Mouse (Mus musculus): ENCODE results near the gene Pecr. TPM values are rescaled to one million over a fixed set of nuclear protein-coding genes. Genes with fewer than 3 reads are reported as not detected.
A peak's percentile ranks its signal among the peaks of the same experiment; 100 is the strongest.

Gene Pecr
- polyA plus RNA-seq, 1 experiment from 2014 or later: 22.9 TPM

GRCm38 (mm10) chr1:72293869-72294663 is 10.0 kb upstream of the Pecr start:
- 66% methylated on average over 4 of the region's 4 CpGs for WGBS
- Histone ChIP-seq H3K36me3 (ENCODE audit: control insufficient read depth, insufficient read depth) (no peaks in the 10 kb centered on the region), H3K4me3 (ENCODE audit: low read length) (no peak overlapping the region), H3K4me1 (ENCODE audit: control insufficient read depth, insufficient read depth, low read length) (no peaks in the 10 kb centered on the region), H3K9ac (ENCODE audit: low read length) (no peak overlapping the region), H3K27ac (ENCODE audit: low read length) (no peak overlapping the region), H3K9me3 (replicated peaks; ENCODE audit: control insufficient read depth, low read length) (no peaks in the 10 kb centered on the region), H3K4me2 (ENCODE audit: low read depth, low read length) (no peak overlapping the region), H3K27me3 (ENCODE audit: control insufficient read depth, insufficient read depth, low read length) (no peaks in the 10 kb centered on the region)
- ATAC-seq (replicated peaks; ENCODE audit: extremely low read depth, insufficient read depth, low FRiP score): no peak

GRCm38 (mm10) chr1:72291925-72292324 is 7.8 kb upstream of the Pecr start:
- Histone ChIP-seq H3K9me3 (replicated peaks; ENCODE audit: control insufficient read depth, low read length) (no peaks in the 10 kb centered on the region), H3K27me3 (ENCODE audit: control insufficient read depth, insufficient read depth, low read length) (no peaks in the 10 kb centered on the region), H3K9ac (ENCODE audit: low read length) (no peak overlapping the region), H3K4me3 (ENCODE audit: low read length) (no peak overlapping the region), H3K36me3 (ENCODE audit: control insufficient read depth, insufficient read depth) (no peaks in the 10 kb centered on the region), H3K4me1 (ENCODE audit: control insufficient read depth, insufficient read depth, low read length) (no peaks in the 10 kb centered on the region), H3K4me2 (ENCODE audit: low read depth, low read length) (no peak overlapping the region), H3K27ac (ENCODE audit: low read length) (no peak overlapping the region)
- WGBS: 74% methylated on average over 2 of the region's 2 CpGs
- no peak for ATAC-seq (replicated peaks; ENCODE audit: extremely low read depth, insufficient read depth, low FRiP score)

GRCm38 (mm10) chr1:72291421-72291820 is 7.3 kb upstream of the Pecr start:
- ATAC-seq (replicated peaks; ENCODE audit: extremely low read depth, insufficient read depth, low FRiP score): no peak
- Histone ChIP-seq H3K27ac (ENCODE audit: low read length) (no peak overlapping the region), H3K36me3 (ENCODE audit: control insufficient read depth, insufficient read depth) (no peaks in the 10 kb centered on the region), H3K4me1 (ENCODE audit: control insufficient read depth, insufficient read depth, low read length) (no peaks in the 10 kb centered on the region), H3K4me3 (ENCODE audit: low read length) (no peak overlapping the region), H3K9me3 (replicated peaks; ENCODE audit: control insufficient read depth, low read length) (no peaks in the 10 kb centered on the region), H3K9ac (ENCODE audit: low read length) (no peak overlapping the region), H3K4me2 (ENCODE audit: low read depth, low read length) (no peak overlapping the region), H3K27me3 (ENCODE audit: control insufficient read depth, insufficient read depth, low read length) (no peaks in the 10 kb centered on the region)
- 89% methylated on average over 4 of the region's 4 CpGs for WGBS

GRCm38 (mm10) chr1:72290896-72291295 is 6.8 kb upstream of the Pecr start:
- no peak overlapping the region for H3K4me2 ChIP-seq (ENCODE audit: low read depth, low read length)
- H3K9me3 ChIP-seq (replicated peaks; ENCODE audit: control insufficient read depth, low read length): no peaks in the 10 kb centered on the region
- no peak overlapping the region for H3K4me3 ChIP-seq (ENCODE audit: low read length)
- H3K27ac ChIP-seq (ENCODE audit: low read length): no peak overlapping the region
- H3K9ac ChIP-seq (ENCODE audit: low read length): no peak overlapping the region
- no peaks in the 10 kb centered on the region for H3K36me3 ChIP-seq (ENCODE audit: control insufficient read depth, insufficient read depth)
- WGBS: 89% methylated on average over 4 of the region's 4 CpGs
- no peak for ATAC-seq (replicated peaks; ENCODE audit: extremely low read depth, insufficient read depth, low FRiP score)
- H3K27me3 ChIP-seq (ENCODE audit: control insufficient read depth, insufficient read depth, low read length): no peaks in the 10 kb centered on the region
- H3K4me1 ChIP-seq (ENCODE audit: control insufficient read depth, insufficient read depth, low read length): no peaks in the 10 kb centered on the region

- ATAC-seq (replicated peaks; ENCODE audit: extremely low read depth, insufficient read depth, low FRiP score): no peak
- Histone ChIP-seq H3K36me3 (ENCODE audit: control insufficient read depth, insufficient read depth) (no peaks in the 10 kb centered on the region), H3K4me3 (ENCODE audit: low read length) (no peak overlapping the region), H3K27me3 (ENCODE audit: control insufficient read depth, insufficient read depth, low read length) (no peaks in the 10 kb centered on the region), H3K4me2 (ENCODE audit: low read depth, low read length) (no peak overlapping the region), H3K9ac (ENCODE audit: low read length) (no peak overlapping the region), H3K9me3 (replicated peaks; ENCODE audit: control insufficient read depth, low read length) (no peaks in the 10 kb centered on the region), H3K27ac (ENCODE audit: low read length) (no peak overlapping the region), H3K4me1 (ENCODE audit: control insufficient read depth, insufficient read depth, low read length) (no peaks in the 10 kb centered on the region)
- 73% methylated on average over 4 of the region's 4 CpGs for WGBS
Measured at GRCm38 (mm10) chr1:72288527-72289150, 4.5 kb upstream of the Pecr start.

GRCm38 (mm10) chr1:72287893-72288292 is 3.8 kb upstream of the Pecr start:
- Histone ChIP-seq H3K9me3 (replicated peaks; ENCODE audit: control insufficient read depth, low read length) (no peaks in the 10 kb centered on the region), H3K36me3 (ENCODE audit: control insufficient read depth, insufficient read depth) (no peaks in the 10 kb centered on the region), H3K27ac (ENCODE audit: low read length) (no peak overlapping the region), H3K9ac (ENCODE audit: low read length) (no peak overlapping the region), H3K4me1 (ENCODE audit: control insufficient read depth, insufficient read depth, low read length) (no peaks in the 10 kb centered on the region), H3K27me3 (ENCODE audit: control insufficient read depth, insufficient read depth, low read length) (no peaks in the 10 kb centered on the region), H3K4me3 (ENCODE audit: low read length) (no peak overlapping the region), H3K4me2 (ENCODE audit: low read depth, low read length) (no peak overlapping the region)
- no peak for ATAC-seq (replicated peaks; ENCODE audit: extremely low read depth, insufficient read depth, low FRiP score)
- 87% methylated on average over 4 of the region's 4 CpGs for WGBS

- 23% methylated on average over 5 of the region's 5 CpGs for WGBS
- no peaks in the 10 kb centered on the region for H3K4me1 ChIP-seq (ENCODE audit: control insufficient read depth, insufficient read depth, low read length)
- no peaks in the 10 kb centered on the region for H3K9me3 ChIP-seq (replicated peaks; ENCODE audit: control insufficient read depth, low read length)
- no peak overlapping the region for H3K27ac ChIP-seq (ENCODE audit: low read length)
- H3K36me3 ChIP-seq (ENCODE audit: control insufficient read depth, insufficient read depth): no peaks in the 10 kb centered on the region
- H3K9ac ChIP-seq (ENCODE audit: low read length): no peak overlapping the region
- no peak overlapping the region for H3K4me3 ChIP-seq (ENCODE audit: low read length)
- H3K4me2 ChIP-seq (ENCODE audit: low read depth, low read length): no peak overlapping the region
- H3K27me3 ChIP-seq (ENCODE audit: control insufficient read depth, insufficient read depth, low read length): no peaks in the 10 kb centered on the region
- no peak for ATAC-seq (replicated peaks; ENCODE audit: extremely low read depth, insufficient read depth, low FRiP score)
Measured at GRCm38 (mm10) chr1:72286904-72287303, 2.8 kb upstream of the Pecr start.

- Histone ChIP-seq H3K4me2 (ENCODE audit: low read depth, low read length) (peak overlapping the region; percentile 99), H3K27ac (ENCODE audit: low read length) (no peak overlapping the region), H3K36me3 (ENCODE audit: control insufficient read depth, insufficient read depth) (no peaks in the 10 kb centered on the region), H3K4me3 (ENCODE audit: low read length) (peak overlapping the region; percentile 85), H3K4me1 (ENCODE audit: control insufficient read depth, insufficient read depth, low read length) (no peaks in the 10 kb centered on the region), H3K9me3 (replicated peaks; ENCODE audit: control insufficient read depth, low read length) (no peaks in the 10 kb centered on the region), H3K9ac (ENCODE audit: low read length) (no peak overlapping the region), H3K27me3 (ENCODE audit: control insufficient read depth, insufficient read depth, low read length) (no peaks in the 10 kb centered on the region)
- no peak for ATAC-seq (replicated peaks; ENCODE audit: extremely low read depth, insufficient read depth, low FRiP score)
- 15% methylated on average over 5 of the region's 5 CpGs for WGBS
Measured at GRCm38 (mm10) chr1:72284539-72284938, 425 bp upstream of the Pecr start.

- H3K4me1 ChIP-seq (ENCODE audit: control insufficient read depth, insufficient read depth, low read length): no peaks in the 10 kb centered on the region
- H3K27ac ChIP-seq (ENCODE audit: low read length): no peak overlapping the region
- H3K36me3 ChIP-seq (ENCODE audit: control insufficient read depth, insufficient read depth): no peaks in the 10 kb centered on the region
- H3K9me3 ChIP-seq (replicated peaks; ENCODE audit: control insufficient read depth, low read length): no peaks in the 10 kb centered on the region
- no peak overlapping the region for H3K4me3 ChIP-seq (ENCODE audit: low read length)
- WGBS: 66% methylated on average over 1 of the region's 1 CpGs
- H3K27me3 ChIP-seq (ENCODE audit: control insufficient read depth, insufficient read depth, low read length): no peaks in the 10 kb centered on the region
- H3K9ac ChIP-seq (ENCODE audit: low read length): no peak overlapping the region
- no peak for ATAC-seq (replicated peaks; ENCODE audit: extremely low read depth, insufficient read depth, low FRiP score)
- H3K4me2 ChIP-seq (ENCODE audit: low read depth, low read length): no peak overlapping the region
Measured at GRCm38 (mm10) chr1:72282604-72283003, 1.5 kb downstream of the Pecr start.

Measured in heart, embryonic 16.5 days (tissue).